Mouse (Mus musculus) forebrain, embryonic 13.5 days (tissue): Measurements from ENCODE around the gene 2510009E07Rik. TPM values are rescaled to one million over a fixed set of nuclear protein-coding genes. Genes with fewer than 3 reads are reported as not detected.
"Not testable (repeated sequence)": the region's sequence is repeated elsewhere in the genome, so short reads cannot be mapped to it uniquely, and the experiment has no call there.

Source experiments
- ATAC-seq: fragments of 200-750 bp; cut with Nextera tagmentation; 2 replicates; pipeline ENCODE4 v1.8.0; 2017
- H3K27ac ChIP-seq: fragments of 300-500 bp; sonication (generic); 2 replicates; pipeline ENCODE4 v1.5.1; 2015; ENCODE audit warnings: inconsistent platforms, mild to moderate bottlenecking, moderate library complexity
- H3K27me3 ChIP-seq: fragments of 300-500 bp; sonication (generic); 2 replicates; pipeline ENCODE4 v1.6.1; 2015; ENCODE audit warnings: mild to moderate bottlenecking, inconsistent platforms
- H3K36me3 ChIP-seq: fragments of 300-500 bp; sonication (generic); 2 replicates; pipeline ENCODE4 v1.6.1; 2015; ENCODE audit warnings: mild to moderate bottlenecking, inconsistent platforms; ENCODE audit not compliant: poor library complexity, severe bottlenecking
- H3K4me1 ChIP-seq: fragments of 300-500 bp; sonication (generic); 2 replicates; pipeline ENCODE4 v1.6.1; 2015; ENCODE audit warnings: inconsistent platforms
- H3K4me2 ChIP-seq: fragments of 300-500 bp; sonication (generic); 2 replicates; pipeline ENCODE4 v1.6.1; 2015; ENCODE audit warnings: inconsistent platforms, mild to moderate bottlenecking, moderate library complexity
- H3K4me3 ChIP-seq: fragments of 300-500 bp; sonication (generic); 2 replicates; pipeline ENCODE4 v1.5.1; 2015; ENCODE audit warnings: mild to moderate bottlenecking, inconsistent platforms
- H3K9ac ChIP-seq: fragments of 300-500 bp; sonication (generic); 2 replicates; pipeline ENCODE4 v1.6.1; 2015; ENCODE audit warnings: mild to moderate bottlenecking, inconsistent platforms
- H3K9me3 ChIP-seq: fragments of 300-500 bp; sonication (generic); replicated peaks from 2 replicates; pipeline ENCODE4 v1.6.1; 2016; ENCODE audit warnings: inconsistent platforms
- WGBS: fragments of 180-500 bp; shearing (Covaris S2); methylation state at CpG from one replicate; pipeline ENCODE4 v1.1.7; 2015; 5-methylcytosine and 5-hydroxymethylcytosine counted together
- polyA plus RNA-seq: library from polyadenylated mRNA; unstranded; fragments of >200 nt; fragmentation: Nextera tagmentation; extraction: Ambion mirVana; gene quantifications from 2 replicates; pipeline ENCODE4 v1.2.1, GENCODE M21; 2015

Gene 2510009E07Rik
- polyA plus RNA-seq, 1 experiment from 2014 or later = 32.1 TPM

GRCm38 (mm10) chr16:21673046-21673445, 21.4 kb downstream of the 2510009E07Rik start:
- not testable (repeated sequence) for H3K4me3 ChIP-seq, H3K9me3 ChIP-seq, H3K4me1 ChIP-seq, H3K4me2 ChIP-seq, H3K27me3 ChIP-seq, ATAC-seq, H3K9ac ChIP-seq, H3K27ac ChIP-seq
- peaks cover 13% of the 10 kb centered on the region for H3K36me3 ChIP-seq

GRCm38 (mm10) chr16:21671878-21672277, 22.6 kb downstream of the 2510009E07Rik start:
- Histone ChIP-seq H3K4me3 (no peak overlapping the region), H3K4me2 (no peak overlapping the region), H3K27me3 (no peaks in the 10 kb centered on the region), H3K4me1 (no peaks in the 10 kb centered on the region), H3K9ac (no peak overlapping the region), H3K9me3 (0 out of 2 replicates have a peak, but pooled peaks cover 8% of the 10 kb centered on the region), H3K27ac (no peak overlapping the region), H3K36me3 (peaks cover 9% of the 10 kb centered on the region)
- no peak for ATAC-seq
- 81% methylated on average over 4 of the region's 4 CpGs for WGBS

GRCm38 (mm10) chr16:21665423-21665986, 29.0 kb downstream of the 2510009E07Rik start:
- Histone ChIP-seq H3K9ac (0 out of 2 replicates have a peak overlapping the region, but pooled peaks have one; percentile 3), H3K4me2 (peak overlapping the region; percentile 34), H3K4me1 (peaks cover 20% of the 10 kb centered on the region), H3K9me3 (0 out of 2 replicates have a peak, but pooled peaks cover 8% of the 10 kb centered on the region), H3K36me3 (no peaks in the 10 kb centered on the region), H3K27me3 (no peaks in the 10 kb centered on the region), H3K4me3 (no peak overlapping the region), H3K27ac (peak overlapping the region; percentile 67)
- peak; percentile 36; the same call in 1 of the 2 replicates for ATAC-seq
- WGBS = 3% methylated on average over 4 of the region's 4 CpGs

GRCm38 (mm10) chr16:21664633-21665363, 29.7 kb downstream of the 2510009E07Rik start:
- Histone ChIP-seq H3K36me3 (no peaks in the 10 kb centered on the region), H3K9me3 (0 out of 2 replicates have a peak, but pooled peaks cover 8% of the 10 kb centered on the region), H3K4me2 (peak overlapping the region; percentile 34), H3K27ac (peak overlapping the region; percentile 67), H3K27me3 (no peaks in the 10 kb centered on the region), H3K4me1 (peaks cover 23% of the 10 kb centered on the region), H3K9ac (peak overlapping the region; percentile 48; the same call in 1 of the 2 replicates), H3K4me3 (no peak overlapping the region)
- 3% methylated on average over 18 of the region's 18 CpGs for WGBS
- peak; percentile 81 for ATAC-seq

- H3K27me3 ChIP-seq = no peaks in the 10 kb centered on the region
- H3K9me3 ChIP-seq = no peaks in the 10 kb centered on the region
- H3K9ac ChIP-seq = no peak overlapping the region
- peak overlapping the region; percentile 67; the same call in 1 of the 2 replicates for H3K27ac ChIP-seq
- 85% methylated on average over 9 of the region's 9 CpGs for WGBS
- peaks cover 19% of the 10 kb centered on the region for H3K36me3 ChIP-seq
- no peak overlapping the region for H3K4me2 ChIP-seq
- no peak for ATAC-seq
- H3K4me3 ChIP-seq = no peak overlapping the region
- H3K4me1 ChIP-seq = peaks cover 28% of the 10 kb centered on the region
Observed at GRCm38 (mm10) chr16:21655961-21656360, 38.5 kb downstream of the 2510009E07Rik start.

GRCm38 (mm10) chr16:21655291-21655690, 39.2 kb downstream of the 2510009E07Rik start:
- no peak overlapping the region for H3K9ac ChIP-seq
- H3K9me3 ChIP-seq = no peaks in the 10 kb centered on the region
- ATAC-seq = no peak
- H3K36me3 ChIP-seq = peaks cover 19% of the 10 kb centered on the region
- no peak overlapping the region for H3K4me2 ChIP-seq
- peak overlapping the region; percentile 67 for H3K27ac ChIP-seq
- no peaks in the 10 kb centered on the region for H3K27me3 ChIP-seq
- WGBS = 23% methylated on average over 6 of the region's 6 CpGs
- no peak overlapping the region for H3K4me3 ChIP-seq
- H3K4me1 ChIP-seq = peaks cover 30% of the 10 kb centered on the region

GRCm38 (mm10) chr16:21654384-21654783, 40.1 kb downstream of the 2510009E07Rik start:
- Histone ChIP-seq H3K4me2 (no peak overlapping the region), H3K9ac (no peak overlapping the region), H3K4me1 (peaks cover 28% of the 10 kb centered on the region), H3K36me3 (peaks cover 17% of the 10 kb centered on the region), H3K27ac (peak overlapping the region; percentile 7; the same call in 1 of the 2 replicates), H3K27me3 (no peaks in the 10 kb centered on the region), H3K9me3 (no peaks in the 10 kb centered on the region), H3K4me3 (no peak overlapping the region)
- WGBS = 38% methylated on average over 5 of the region's 5 CpGs
- peak; percentile 58; the same call in 1 of the 2 replicates for ATAC-seq

- peaks cover 17% of the 10 kb centered on the region for H3K36me3 ChIP-seq
- no peak overlapping the region for H3K4me3 ChIP-seq
- H3K27me3 ChIP-seq = no peaks in the 10 kb centered on the region
- H3K27ac ChIP-seq = no peak overlapping the region
- peaks cover 28% of the 10 kb centered on the region for H3K4me1 ChIP-seq
- WGBS = 84% methylated on average over 15 of the region's 15 CpGs
- no peaks in the 10 kb centered on the region for H3K9me3 ChIP-seq
- H3K9ac ChIP-seq = no peak overlapping the region
- no peak for ATAC-seq
- no peak overlapping the region for H3K4me2 ChIP-seq
Observed at GRCm38 (mm10) chr16:21653151-21653550, 41.3 kb downstream of the 2510009E07Rik start.

GRCm38 (mm10) chr16:21651161-21651560, 43.3 kb downstream of the 2510009E07Rik start:
- no peak overlapping the region for H3K27ac ChIP-seq
- 96% methylated on average over 4 of the region's 4 CpGs for WGBS
- no peak overlapping the region for H3K4me3 ChIP-seq
- peaks cover 27% of the 10 kb centered on the region for H3K36me3 ChIP-seq
- peaks cover 28% of the 10 kb centered on the region for H3K4me1 ChIP-seq
- H3K9ac ChIP-seq = no peak overlapping the region
- H3K9me3 ChIP-seq = no peaks in the 10 kb centered on the region
- ATAC-seq = no peak
- no peaks in the 10 kb centered on the region for H3K27me3 ChIP-seq
- no peak overlapping the region for H3K4me2 ChIP-seq

GRCm38 (mm10) chr16:21650289-21650688, 44.2 kb downstream of the 2510009E07Rik start:
- Histone ChIP-seq H3K36me3 (peaks cover 27% of the 10 kb centered on the region), H3K27me3 (no peaks in the 10 kb centered on the region), H3K4me1 (peaks cover 21% of the 10 kb centered on the region), H3K4me3 (no peak overlapping the region), H3K27ac (no peak overlapping the region), H3K9me3 (no peaks in the 10 kb centered on the region), H3K4me2 (no peak overlapping the region), H3K9ac (no peak overlapping the region)
- peak; percentile 47; the same call in 1 of the 2 replicates for ATAC-seq
- 55% methylated on average over 3 of the region's 3 CpGs for WGBS

- no peak for ATAC-seq
- no peak overlapping the region for H3K4me3 ChIP-seq
- H3K36me3 ChIP-seq = peaks cover 31% of the 10 kb centered on the region
- H3K27ac ChIP-seq = no peak overlapping the region
- H3K9ac ChIP-seq = no peak overlapping the region
- H3K27me3 ChIP-seq = no peaks in the 10 kb centered on the region
- peaks cover 15% of the 10 kb centered on the region; the same call in 1 of the 2 replicates for H3K4me1 ChIP-seq
- no peak overlapping the region for H3K4me2 ChIP-seq
- 69% methylated on average over 4 of the region's 4 CpGs for WGBS
- no peaks in the 10 kb centered on the region for H3K9me3 ChIP-seq
Observed at GRCm38 (mm10) chr16:21648800-21649199, 45.7 kb downstream of the 2510009E07Rik start.

- ATAC-seq = no peak
- WGBS = 88% methylated on average over 3 of the region's 3 CpGs
- H3K4me1 ChIP-seq = peaks cover 12% of the 10 kb centered on the region; the same call in 1 of the 2 replicates
- no peaks in the 10 kb centered on the region for H3K27me3 ChIP-seq
- H3K4me2 ChIP-seq = no peak overlapping the region
- H3K4me3 ChIP-seq = no peak overlapping the region
- peaks cover 17% of the 10 kb centered on the region for H3K36me3 ChIP-seq
- no peak overlapping the region for H3K27ac ChIP-seq
- H3K9me3 ChIP-seq = no peaks in the 10 kb centered on the region
- no peak overlapping the region for H3K9ac ChIP-seq
Observed at GRCm38 (mm10) chr16:21646496-21646895, 48.0 kb downstream of the 2510009E07Rik start.
